15 mouse cellular contexts compared by ENCODE assay signal in the genomic region with DNA sequence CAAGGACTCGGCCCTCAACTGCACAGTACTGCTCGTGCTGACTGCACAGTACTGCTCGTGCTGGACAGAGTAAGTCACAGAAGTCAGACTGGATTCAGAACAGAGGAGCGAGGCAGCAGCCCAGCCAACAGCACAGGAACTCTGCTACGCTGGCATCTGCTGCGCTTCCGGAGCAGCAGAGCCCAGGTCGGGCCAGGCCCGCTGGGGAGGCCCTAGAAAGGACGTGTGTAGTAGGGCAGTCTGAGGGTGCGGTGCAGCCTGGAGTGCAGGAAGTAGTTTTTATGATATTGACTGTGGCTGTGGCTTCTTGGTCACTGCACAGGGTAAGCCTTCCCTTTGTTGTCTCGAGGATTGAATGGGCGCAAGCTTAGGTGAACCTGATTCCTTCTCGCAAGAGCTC. TPM values are rescaled to one million over a fixed set of nuclear protein-coding genes. Genes with fewer than 3 reads are reported as not detected.
DNase-seq lines count a peak whose midpoint lies in the region; ATAC-seq and TF ChIP-seq lines count a peak whose summit lies in the region.
"Had no signal": no experiment of that assay in that cellular context is flagged by ENCODE, and none has a peak within 500 bp of the region (broad histone marks: within the 10 kb centered on the region; RNA-seq: fewer than 3 reads in every experiment).

No protein-coding gene starts in this region.

- no peaks in the 10 kb centered on the region; the same call in 1 of the 2 replicates for H3K36me3 ChIP-seq in liver, postnatal 0 days (replicated peaks; ENCODE audit: insufficient read depth, low read length)
- H3K36me3 ChIP-seq in splenic B cell, adult 2 months (ENCODE audit: control insufficient read depth, insufficient read depth, low read length, poor library complexity, severe bottlenecking) = no peaks in the 10 kb centered on the region
- H3K36me3 ChIP-seq in forebrain, embryonic 12.5 days (replicated peaks) = peaks cover 25% of the 10 kb centered on the region

- H3K27me3 ChIP-seq in liver, postnatal 0 days (ENCODE audit: insufficient read depth, low read length) = no peaks in the 10 kb centered on the region
- no peaks in the 10 kb centered on the region for H3K27me3 ChIP-seq in splenic B cell, adult 2 months (ENCODE audit: control insufficient read depth, insufficient read depth, low read length, poor library complexity, severe bottlenecking)
- no peaks in the 10 kb centered on the region for H3K27me3 ChIP-seq in forebrain, embryonic 12.5 days

- peak; percentile 74 for DNase-seq in CD4-positive, CD25-positive, alpha-beta regulatory T cell, adult 2 months (ENCODE audit: low read depth, low spot score)
- peak; percentile 81 for DNase-seq in T-cell, adult 2 months (ENCODE audit: low spot score)
- peak; percentile 28 for DNase-seq in liver, postnatal 0 days
- peak; percentile 80 for DNase-seq in splenic B cell, adult 2 months (ENCODE audit: low read depth, low spot score)
- no peak for DNase-seq in layer of hippocampus, postnatal 36 days
- DNase-seq in ovary, adult 18-20 months (ENCODE audit: low spot score) = no peak
- DNase-seq: adrenal gland, postnatal 10 days; cerebellum, adult 11-12 months; midbrain, embryonic 14.5 days; retina, postnatal 1 day had no signal

- H3K4me3 ChIP-seq in liver, postnatal 0 days (ENCODE audit: low read depth, low read length) = no peak overlapping the region
- no peak overlapping the region for H3K4me3 ChIP-seq in forebrain, embryonic 12.5 days (replicated peaks)

- peak; percentile 33; the same call in 1 of the 2 replicates for ATAC-seq in liver, postnatal 0 days
- no peak for ATAC-seq in forebrain, embryonic 12.5 days (ENCODE audit: low FRiP score)

- no peaks in the 10 kb centered on the region for H3K9me3 ChIP-seq in liver, postnatal 0 days (ENCODE audit: low read length)
- H3K9me3 ChIP-seq in forebrain, embryonic 12.5 days = no peaks in the 10 kb centered on the region

- H3K9ac ChIP-seq in liver, postnatal 0 days (replicated peaks) = no peak overlapping the region
- H3K9ac ChIP-seq in forebrain, embryonic 12.5 days = no peak overlapping the region

- H3K4me2 ChIP-seq in liver, postnatal 0 days (ENCODE audit: low read depth, low read length) = no peak overlapping the region; the same call in 1 of the 2 replicates
- H3K4me2 ChIP-seq in forebrain, embryonic 12.5 days = no peak overlapping the region

- peak overlapping the region; percentile 86 for H3K27ac ChIP-seq in liver, postnatal 0 days (ENCODE audit: low read depth)
- H3K27ac ChIP-seq in forebrain, embryonic 12.5 days = no peak overlapping the region
- H3K27ac ChIP-seq: kidney, postnatal 0 days had no signal

- WGBS in liver, postnatal 0 days (ENCODE audit: insufficient replicate concordance) = 53% methylated on average over 14 of the region's 14 CpGs
- 93% methylated on average over 14 of the region's 14 CpGs for WGBS in forebrain, embryonic 12.5 days

- no peak for TF ChIP-seq CTCF in liver, postnatal 0 days (IDR thresholded peaks at IDR 0.05; ENCODE audit: low read depth)

- peaks cover 9% of the 10 kb centered on the region for H3K4me1 ChIP-seq in liver, postnatal 0 days (ENCODE audit: insufficient read depth)
- H3K4me1 ChIP-seq in forebrain, embryonic 12.5 days = peaks cover 10% of the 10 kb centered on the region; the same call in 1 of the 2 replicates

- no peak for TF ChIP-seq EP300 in liver, postnatal 0 days (IDR thresholded peaks at IDR 0.05; ENCODE audit: low read depth)

RNA-seq across cellular contexts. Expression of gene Phxr2, which starts 0.8 kb away (rescaled TPM):
- polyA plus RNA-seq in liver, postnatal 0 days (2015; fragmentation: Nextera tagmentation; extraction: Ambion mirVana) = not detected in 2 replicates
- not detected for total RNA-seq in layer of hippocampus, postnatal 36 days (2021)
- polyA plus RNA-seq in forebrain, embryonic 12.5 days (2016; fragmentation: Nextera tagmentation; extraction: Ambion mirVana) = not detected in 2 replicates
- total RNA-seq: adrenal gland, postnatal 10 days had no signal
- polyA plus RNA-seq: embryonic facial prominence, embryonic 14.5 days; heart, embryonic 14.5 days; kidney, postnatal 0 days; limb, embryonic 11.5 days had no signal

RNA-seq across cellular contexts. Expression of gene Galnt4, which starts 19.0 kb away (rescaled TPM):
- polyA plus RNA-seq in liver, postnatal 0 days (2015; fragmentation: Nextera tagmentation; extraction: Ambion mirVana) = 2.2 and 2.6 TPM in 2 replicates
- total RNA-seq in layer of hippocampus, postnatal 36 days (2021) = 1 to 10 TPM; 3.6 to 4.0 TPM
- polyA plus RNA-seq in forebrain, embryonic 12.5 days (2016; fragmentation: Nextera tagmentation; extraction: Ambion mirVana) = 4.4 and 5.1 TPM in 2 replicates

RNA-seq across cellular contexts. Expression of gene Poc1b, which starts 20.1 kb away (rescaled TPM):
- polyA plus RNA-seq in liver, postnatal 0 days (2015; fragmentation: Nextera tagmentation; extraction: Ambion mirVana) = 3.9 TPM in 2 replicates
- total RNA-seq in layer of hippocampus, postnatal 36 days (2021) = 1 to 10 TPM; 6.9 to 9.0 TPM
- polyA plus RNA-seq in forebrain, embryonic 12.5 days (2016; fragmentation: Nextera tagmentation; extraction: Ambion mirVana) = 24.6 and 25.5 TPM in 2 replicates

Comparison
In these comparisons a context has a peak if more than half of its experiments do, and no peak if none do; other contexts are left out.
1. DNase-seq: peak in CD4-positive, CD25-positive, alpha-beta regulatory T cell, adult 2 months (single experiment), T-cell, adult 2 months (single experiment), liver, postnatal 0 days (single experiment) and splenic B cell, adult 2 months (single experiment); none in layer of hippocampus, postnatal 36 days (0 of 2) and ovary, adult 18-20 months (single experiment).